Mouse (Mus musculus) retina, postnatal 1 day (tissue): Measurements from ENCODE around the gene Haus8.
"Not testable (repeated sequence)": the region's sequence is repeated elsewhere in the genome, so short reads cannot be mapped to it uniquely, and the experiment has no call there.

Experiments used
- DNase-seq: peaks from one replicate; pipeline ENCODE4 v3.0.0-alpha.2; 2012

Gene Haus8

DNA sequence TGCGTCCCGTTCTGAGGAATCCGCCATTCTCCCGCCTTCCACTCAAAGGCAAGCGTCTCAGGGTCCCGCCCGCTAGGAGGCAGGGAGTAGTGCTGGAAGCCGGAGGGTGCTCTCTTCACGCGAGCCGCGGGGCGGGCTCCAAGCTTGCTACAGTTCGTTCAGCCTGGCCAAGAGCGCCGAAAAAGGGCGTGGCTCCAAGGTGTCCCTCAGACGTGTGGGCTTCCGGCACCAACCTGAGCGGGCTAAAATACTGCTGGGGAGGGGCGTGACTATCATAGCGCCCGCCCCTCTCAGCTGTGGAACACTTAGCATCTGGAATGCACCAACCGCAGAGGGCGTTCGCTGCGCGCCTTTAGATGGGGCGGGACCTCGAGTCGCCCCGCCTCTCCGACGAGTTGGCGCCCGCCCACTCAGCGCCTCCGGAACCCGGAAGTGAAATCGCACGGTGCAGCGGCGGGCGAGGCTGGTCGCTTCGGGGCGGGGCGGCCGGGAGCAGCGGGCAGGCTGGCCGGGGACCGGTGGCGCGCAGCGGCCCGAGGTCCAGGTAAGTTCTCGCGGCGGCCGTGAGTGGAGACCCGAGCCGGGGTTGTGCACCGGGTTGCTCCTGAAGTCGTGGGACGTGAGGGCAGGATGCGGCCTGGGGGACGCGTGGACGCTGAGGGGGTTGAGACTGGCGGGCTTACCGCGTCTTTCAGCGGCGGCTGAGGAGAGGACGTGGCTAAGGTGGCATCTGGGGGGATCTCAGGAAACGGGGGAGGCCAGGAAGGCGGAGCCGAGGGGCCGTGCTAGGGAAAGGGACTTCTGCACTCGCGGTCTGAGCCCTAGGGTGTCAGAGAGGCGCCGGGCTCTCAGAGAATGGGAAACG, at the start of gene Haus8, which contains the start of gene Myo9b:
Gene Haus8, minus strand, starts transcription at position 649 of the 865 bp plus-strand sequence.
Gene Myo9b, plus strand, starts transcription at position 429 of the 865 bp plus-strand sequence.
- DNase-seq = peak; percentile 98

DNA sequence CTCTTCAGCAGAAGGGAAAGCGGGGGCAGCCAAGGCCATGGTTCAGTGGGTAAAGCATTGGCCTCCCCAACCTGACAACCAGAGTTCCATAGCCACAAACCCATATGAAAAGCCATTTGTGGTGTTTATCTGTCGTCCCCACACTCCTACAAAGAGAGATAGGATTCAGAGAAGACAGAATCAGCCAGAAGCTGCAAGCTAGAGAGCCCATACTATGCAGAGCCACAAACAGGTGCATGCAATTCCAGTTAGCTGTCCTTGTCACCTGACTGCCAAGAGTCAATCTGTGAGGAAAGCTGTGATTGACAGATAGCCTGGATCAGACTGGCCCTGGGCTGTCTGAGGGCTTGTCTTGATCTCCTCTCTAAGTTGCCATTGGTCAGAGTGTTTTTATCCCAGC, 47.0 kb upstream of the Haus8 start:
- DNase-seq = not testable (repeated sequence)

DNA sequence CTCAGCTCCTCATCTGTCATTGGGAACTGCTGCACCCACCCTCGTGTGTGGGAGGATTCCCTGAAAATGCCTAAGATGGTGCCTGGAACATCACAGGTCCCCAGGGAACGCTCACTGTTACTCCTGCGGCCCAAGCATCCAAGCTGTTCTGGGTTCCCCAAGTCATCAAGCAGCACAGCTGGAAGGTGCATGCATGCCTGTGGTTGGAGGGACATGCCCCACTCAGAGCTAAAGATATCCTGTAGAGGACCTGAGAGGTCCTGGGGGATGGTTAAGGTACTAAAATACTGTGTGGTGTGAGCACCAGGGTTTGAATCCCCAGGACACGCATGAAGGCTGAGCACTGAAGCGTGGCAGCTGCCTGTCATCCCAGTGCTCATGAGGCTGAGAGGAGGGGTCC, 45.9 kb upstream of the Haus8 start:
- not testable (repeated sequence) for DNase-seq

DNA sequence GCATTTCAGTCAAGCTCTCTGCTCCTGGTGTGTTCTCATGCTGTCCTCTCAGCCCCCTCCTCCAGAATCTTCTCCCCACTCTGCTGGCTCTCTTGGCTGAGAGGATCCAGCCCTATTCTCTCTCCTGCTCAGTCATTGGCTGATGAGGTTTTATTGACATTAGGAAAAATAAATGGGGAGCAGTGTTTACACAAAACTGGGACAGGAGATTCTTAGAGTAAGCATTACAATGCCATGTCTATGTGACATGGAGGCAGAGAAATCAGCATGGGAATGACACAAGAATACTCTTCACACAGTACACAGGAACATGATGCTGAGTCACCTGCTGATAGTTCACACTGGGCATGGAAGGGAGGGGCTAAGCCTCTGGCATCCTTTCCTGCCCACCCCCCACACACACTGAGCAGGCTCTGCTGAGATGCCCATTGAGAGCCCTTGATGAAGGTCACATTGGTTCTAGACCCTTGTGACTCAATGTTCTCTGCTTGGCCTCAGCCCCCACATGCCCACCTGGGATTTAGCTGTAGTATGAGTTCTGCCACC, 43.8 kb upstream of the Haus8 start:
- peak; percentile 3 for DNase-seq

DNA sequence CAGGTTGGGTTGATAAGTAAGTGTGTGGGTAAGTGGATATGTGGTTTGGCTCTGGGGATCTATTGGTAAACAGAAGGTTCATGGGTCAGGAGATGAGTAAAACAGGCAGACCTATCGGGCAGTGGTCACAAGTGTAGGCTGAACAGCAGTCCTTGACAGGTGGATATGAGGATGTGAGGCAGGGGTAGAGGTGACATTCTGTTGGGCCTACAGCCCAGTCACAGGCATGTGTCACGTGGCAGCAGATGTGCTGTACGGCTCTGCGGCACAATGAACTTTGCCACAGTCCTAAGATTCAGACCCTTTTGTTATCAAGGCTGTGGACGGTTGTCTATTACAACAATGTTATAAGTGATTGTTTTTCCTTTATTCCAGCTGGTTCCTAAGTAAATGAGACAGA, 43.2 kb upstream of the Haus8 start:
- DNase-seq = no peak

DNA sequence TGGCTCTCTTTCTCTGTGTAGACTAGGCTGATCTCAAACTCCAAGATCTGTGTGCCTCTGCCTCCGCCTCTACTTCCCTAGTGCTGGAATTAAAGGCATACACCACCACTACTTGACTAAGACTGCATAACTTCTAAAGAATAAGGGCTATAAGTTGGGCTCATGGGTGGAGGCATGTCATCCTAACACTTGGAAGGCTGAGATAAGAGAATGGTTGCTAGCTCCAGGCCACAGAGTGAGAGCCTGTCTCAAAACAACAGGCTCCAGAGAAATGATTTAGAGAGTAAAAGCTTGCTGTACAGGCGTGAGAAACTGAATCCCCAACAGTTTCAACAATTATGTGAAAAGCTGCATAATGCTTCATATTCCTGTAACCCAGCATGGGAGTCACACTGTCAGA, 41.2 kb upstream of the Haus8 start:
- DNase-seq = no peak

DNA sequence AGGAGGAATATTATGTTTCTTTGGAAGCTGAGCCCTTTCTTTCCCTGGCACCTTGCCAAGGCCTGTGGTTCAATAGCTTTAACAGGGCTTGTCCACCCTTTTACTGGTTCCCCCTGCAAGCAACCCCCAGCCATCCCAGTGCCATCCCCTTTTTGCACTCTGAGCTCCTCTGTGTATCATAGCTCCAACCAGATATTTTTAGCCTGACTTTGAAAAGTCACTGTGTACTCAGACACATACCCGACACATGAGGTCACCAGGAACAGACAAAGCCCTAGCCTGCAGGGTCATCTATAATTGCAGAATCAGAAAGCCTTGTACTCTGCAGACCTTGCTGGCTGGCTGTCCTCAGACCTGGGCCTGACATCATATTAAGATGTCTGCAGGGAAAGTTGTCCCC, 40.0 kb upstream of the Haus8 start:
- DNase-seq = peak; percentile 16

DNA sequence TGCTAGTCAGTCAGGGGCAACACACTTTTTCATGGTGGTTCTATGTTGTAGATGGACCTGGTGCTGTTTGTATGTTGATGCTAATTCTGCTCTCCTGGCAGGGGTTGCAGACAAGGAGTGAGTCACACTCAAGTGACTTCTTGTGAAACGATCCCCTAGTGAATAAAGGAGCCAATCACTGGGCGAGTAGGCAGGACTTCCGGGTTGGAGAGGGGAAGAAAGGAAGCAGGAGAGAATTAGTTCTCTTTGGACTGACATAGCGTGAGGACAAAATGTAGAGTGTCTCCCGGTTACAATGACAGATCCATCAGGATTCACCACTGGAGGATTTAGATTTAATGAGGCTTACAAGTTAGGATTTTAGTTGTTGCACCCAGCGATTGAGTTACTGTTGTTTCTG, 37.7 kb upstream of the Haus8 start:
- DNase-seq = no peak

DNA sequence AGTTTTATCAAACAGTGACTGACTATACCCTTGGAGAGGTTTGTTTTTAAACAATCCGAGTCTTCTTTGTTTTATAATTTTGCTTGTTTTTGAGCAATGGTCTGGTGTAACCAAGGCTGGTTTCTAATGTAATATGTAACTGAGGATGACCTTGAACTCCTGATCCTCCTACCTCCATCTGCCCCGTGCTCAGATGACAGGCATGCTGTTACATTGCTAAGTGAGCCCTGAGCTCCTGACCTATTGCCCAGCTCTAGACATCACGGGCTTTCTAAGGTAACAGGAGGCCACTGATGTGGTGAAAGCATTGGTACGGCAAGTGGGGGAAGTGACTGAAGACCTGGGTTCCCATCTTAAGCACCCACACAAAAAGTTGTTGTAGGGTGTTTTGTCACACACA, 35.2 kb upstream of the Haus8 start:
- DNase-seq = no peak

DNA sequence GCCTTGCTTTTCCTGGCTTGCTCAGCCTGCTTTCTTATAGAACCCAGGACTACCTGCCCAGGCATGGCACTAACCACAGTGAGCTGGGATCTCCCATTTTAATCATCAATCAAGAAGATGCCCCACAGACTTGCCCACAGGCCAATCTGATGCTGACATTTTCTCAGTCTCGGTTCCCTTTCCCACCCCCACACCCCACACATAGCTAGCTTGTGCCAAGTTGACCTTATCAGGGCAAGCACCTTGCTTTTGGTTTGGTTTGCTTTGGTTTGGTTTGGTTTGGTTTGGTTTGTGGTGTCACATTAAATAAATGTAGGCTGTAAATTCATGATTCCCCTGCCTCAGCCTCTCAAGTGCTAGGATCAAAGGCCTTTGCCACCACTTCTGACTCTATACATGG, 34.6 kb upstream of the Haus8 start:
- no peak for DNase-seq

DNA sequence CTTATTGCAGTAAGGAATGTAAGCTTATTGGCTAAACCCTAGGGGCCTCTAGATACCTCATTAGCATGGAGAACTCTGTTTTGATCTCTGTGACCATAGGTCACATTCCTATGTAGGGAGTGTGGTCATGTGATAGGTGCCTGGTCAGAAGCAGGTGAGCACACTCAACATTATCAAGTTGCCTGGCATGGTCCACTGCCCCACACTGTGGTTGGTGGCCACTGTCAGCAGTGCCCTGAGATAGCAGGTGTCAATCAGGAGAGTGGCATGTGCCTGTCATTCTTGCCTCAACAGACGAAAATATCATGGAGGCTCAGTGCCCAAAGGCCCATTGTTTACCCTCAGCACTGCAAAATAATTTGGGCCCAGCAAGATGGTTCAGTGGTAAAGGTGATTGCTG, 33.3 kb upstream of the Haus8 start:
- DNase-seq = no peak

DNA sequence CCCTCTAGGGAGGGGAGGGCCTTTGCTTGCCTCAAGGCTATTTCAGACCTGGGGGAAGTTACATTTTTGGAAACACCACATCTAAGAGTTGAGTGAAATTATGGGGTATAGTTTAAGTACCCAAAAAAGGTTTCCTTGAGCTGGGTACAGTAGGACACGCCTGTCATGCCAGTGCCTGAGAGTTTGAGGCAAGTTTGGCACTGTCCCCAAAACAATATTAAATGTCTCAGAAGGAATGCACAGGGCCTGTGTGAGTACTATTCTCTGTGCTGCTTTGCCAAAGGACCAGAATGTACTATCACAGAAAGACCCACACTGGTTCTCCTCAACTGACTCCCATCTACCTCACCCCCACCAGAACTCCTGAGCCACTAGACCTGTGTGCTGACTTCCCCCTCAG, 30.9 kb upstream of the Haus8 start:
- DNase-seq = no peak

DNA sequence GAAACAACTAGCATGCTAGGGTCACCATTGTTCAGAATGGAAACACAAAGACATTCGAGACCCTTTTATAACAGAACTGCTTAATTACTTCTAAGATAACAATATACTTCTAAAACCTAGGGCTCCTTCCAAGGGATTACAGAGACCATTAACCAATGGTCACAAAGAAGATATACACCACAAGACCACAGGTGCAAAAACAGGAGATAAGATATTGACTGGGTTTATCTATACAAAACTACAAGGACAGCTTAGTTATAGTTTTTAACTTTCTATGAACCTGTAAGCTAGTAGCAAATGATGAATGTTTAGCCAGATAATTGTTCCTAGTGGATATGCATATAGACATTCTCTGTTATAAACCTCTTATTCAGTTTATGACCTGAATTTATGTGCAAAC, 30.1 kb upstream of the Haus8 start:
- DNase-seq = no peak

DNA sequence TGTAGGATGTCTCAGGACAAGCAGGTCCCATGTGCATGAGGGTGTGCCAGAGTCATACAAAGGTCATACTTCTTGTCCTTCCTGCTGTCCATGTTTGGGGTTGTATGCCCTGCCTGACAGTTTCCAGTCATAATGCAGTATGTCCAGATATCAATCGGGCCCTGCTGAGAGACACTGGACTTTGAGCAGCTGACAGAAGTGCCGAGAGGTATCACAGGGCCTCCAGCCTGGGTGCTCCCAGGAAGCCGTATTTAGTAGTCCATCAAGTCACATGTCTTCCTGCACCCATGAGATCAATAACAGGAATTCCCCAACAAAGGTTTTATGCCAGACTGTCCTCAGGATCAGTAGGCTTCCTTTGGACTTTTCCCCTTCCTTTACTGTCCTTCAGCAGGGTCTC, 27.0 kb upstream of the Haus8 start:
- DNase-seq = no peak

DNA sequence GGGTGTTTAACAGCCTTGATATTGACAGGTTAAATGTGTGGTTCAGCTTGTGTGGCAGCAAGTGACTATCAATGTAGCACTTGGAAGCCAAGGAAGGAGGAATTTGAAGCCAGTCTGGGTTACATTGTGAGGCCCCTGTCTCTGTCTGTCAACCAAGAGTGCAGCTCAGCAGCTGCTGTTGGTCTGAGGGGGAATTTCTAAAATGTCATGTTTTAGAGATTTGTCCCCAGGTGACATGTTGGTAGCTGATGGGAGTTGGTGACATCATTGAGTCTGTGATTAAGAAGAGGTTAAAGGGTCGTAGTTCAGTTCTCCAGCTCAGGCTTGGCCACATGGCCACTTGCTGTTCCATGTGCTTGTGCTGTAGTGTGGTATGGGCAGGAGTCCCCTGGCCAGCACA, 24.7 kb upstream of the Haus8 start:
- DNase-seq = no peak

DNA sequence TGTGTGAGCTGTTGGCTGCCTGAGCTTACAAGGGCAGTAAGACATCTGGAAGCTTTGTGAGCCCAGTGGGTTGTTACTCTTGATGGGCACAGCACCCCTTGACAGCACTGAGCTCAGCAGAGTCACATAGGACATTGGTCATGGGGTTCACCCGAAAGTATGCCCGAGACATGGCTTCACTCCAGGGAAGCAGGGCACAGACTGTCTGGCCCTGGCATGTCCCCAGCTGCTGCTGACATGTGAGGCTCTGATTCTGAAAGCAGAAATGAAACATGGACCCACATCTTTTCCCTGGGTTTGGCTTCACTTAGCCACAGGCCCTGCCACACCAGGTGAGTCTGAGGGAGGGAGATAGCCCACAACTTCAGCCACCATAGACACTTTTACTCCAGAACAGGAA, 24.1 kb upstream of the Haus8 start:
- DNase-seq = no peak

DNA sequence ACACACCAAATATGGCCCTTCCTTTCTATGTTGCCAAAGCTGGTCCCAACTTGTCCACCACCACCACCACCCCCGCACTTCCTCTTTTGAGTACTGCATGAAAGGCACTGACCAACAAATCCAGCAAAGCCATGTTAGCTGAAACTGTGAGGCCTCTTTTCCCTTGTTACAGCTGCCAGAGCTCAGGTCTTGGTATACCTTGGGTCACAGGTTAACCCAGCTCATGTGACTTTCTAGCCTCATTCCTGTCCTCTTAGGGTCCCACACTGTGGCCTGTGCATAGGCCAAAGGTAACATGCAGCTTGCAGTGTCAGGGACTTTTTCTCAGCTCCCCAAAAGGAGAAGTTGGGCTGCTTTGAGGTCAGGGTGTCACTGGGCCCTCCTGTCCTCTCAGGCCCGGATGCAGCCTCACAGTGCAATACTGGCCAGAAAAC, 23.5 kb upstream of the Haus8 start:
- DNase-seq = no peak

DNA sequence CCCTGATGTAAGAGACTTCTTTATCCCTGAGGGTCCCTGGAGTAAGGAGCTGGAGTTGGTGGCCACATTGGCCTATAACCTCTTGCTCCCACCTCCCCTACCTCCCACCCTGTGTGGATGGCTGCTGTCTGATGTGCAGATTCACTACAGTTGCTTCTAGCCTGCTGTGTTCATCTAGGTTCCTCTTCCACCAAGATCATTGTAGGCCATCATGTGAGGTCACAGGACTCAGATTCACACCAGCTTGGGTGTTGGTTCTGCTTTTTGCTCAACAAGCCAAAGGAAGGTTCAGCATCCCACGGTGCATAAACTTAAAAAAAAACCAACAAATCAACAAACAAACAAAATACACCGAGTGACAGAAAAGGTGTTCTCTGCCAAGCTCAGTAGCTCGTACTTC, 21.2 kb upstream of the Haus8 start:
- not testable (repeated sequence) for DNase-seq

DNA sequence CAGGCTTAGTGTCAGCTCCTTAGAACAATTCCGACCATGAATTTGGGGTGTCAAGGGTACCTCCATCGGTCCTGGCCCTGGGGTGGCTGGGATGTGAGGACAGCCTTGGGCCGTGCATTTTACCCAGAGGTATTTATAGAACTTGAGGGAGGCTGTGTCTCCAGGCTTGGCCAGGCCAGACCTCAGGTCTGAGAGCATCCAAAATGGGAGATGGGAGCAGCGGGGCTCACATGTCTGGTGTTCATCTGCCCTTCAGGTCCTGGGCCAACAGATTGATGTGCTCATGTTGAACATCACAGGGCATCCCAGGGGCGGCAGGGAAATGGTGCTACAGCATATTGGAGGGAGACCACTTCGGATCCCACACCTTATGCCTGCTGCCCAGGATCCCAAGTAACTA, 18.6 kb upstream of the Haus8 start:
- DNase-seq = no peak

DNA sequence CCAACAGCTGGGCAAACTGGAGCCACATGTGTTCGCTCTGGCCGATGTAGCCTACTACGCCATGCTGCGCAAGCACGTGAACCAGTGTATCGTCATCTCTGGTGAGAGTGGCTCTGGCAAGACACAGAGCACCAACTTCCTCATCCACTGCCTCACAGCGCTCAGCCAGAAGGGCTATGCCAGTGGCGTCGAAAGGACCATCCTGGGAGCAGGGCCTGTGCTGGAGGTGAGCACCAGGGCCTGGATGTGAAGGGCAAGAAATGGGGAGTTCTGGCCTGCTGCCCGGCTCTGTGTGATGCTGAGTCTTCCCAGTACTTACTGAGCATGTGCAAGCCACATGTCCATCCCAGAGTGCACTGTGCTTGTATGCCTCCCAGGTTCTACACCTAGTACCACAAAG, 18.2 kb upstream of the Haus8 start:
- DNase-seq = no peak

DNA sequence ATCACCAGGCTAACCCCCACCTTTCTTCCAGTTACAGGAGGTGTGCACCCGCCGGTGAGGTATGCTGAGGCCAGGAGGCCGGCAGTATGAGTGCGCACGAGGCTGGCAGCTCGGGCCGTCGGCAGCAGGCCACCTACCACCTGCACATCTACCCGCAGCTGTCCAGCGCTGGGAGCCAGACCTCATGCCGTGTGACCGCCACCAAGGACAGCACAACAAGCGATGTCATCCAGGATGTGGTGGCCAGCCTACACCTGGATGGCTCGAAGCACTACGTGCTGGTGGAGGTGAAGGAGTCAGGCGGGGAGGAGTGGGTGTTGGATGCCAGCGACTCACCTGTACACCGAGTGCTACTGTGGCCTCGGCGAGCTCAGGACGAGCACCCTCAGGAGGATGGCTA, 17.5 kb upstream of the Haus8 start:
- no peak for DNase-seq

DNA sequence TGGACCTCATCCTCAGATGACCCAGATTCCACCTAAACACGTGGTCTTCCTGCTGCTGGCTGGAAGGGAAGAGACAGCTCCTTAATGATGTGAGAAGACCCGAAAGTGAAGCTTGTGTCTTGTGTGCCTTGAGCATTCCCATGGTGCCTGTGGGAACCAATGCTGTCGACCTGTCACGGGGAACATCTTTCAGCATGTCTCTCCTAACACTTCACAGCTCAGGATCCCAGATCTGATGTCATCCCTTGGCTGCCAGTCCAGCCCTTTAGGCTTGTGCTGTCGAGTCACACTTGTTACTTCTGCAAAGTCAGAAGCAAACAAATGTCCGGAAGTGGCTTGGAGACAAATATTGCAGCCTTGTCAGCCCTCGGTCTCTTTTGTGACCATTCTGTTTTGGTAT, 16.4 kb upstream of the Haus8 start:
- peak; percentile 14 for DNase-seq

DNA sequence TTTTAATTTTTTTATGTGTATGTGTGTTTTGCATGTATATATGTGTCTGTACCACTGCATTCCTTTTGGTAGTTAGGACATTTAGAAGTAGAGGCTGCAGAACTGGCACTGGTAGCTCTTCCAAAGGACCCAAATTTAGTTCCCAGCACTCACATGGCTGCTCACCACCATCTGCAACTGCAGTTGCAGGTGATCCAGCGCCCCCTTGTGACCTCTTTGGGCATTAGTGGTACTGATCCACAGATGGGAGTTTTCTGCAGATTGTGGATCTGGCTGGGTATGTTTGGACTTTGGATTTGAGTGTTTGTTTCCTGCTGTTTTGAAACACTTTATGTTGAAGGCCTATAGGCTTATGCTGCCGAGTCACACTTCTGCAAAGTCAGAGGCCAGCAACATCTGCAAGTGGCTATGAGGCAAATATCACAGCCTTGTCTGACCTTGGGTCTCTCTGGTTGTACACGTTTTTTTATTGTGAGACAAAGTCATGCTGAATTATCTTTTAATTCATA, 15.8 kb upstream of the Haus8 start:
- no peak for DNase-seq

DNA sequence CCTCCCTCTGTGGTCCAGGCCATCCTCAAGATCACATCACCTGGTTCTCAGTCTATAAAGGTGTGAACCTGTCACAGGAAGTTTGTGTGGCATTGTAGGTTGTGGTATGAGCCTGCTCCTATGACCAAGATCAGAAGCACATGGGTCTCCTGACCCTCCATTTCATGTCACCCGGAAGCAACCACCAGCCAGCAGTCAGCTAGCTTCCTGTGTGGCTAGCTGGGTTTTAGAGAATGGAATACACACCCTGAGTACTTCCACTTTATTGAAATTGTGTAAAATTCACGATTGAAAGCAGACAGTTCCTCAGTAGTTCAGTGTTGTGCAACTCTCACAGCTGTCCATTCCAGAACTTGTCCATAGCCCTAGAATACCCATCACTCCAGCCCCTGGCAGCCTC, 13.5 kb upstream of the Haus8 start:
- not testable (repeated sequence) for DNase-seq

DNA sequence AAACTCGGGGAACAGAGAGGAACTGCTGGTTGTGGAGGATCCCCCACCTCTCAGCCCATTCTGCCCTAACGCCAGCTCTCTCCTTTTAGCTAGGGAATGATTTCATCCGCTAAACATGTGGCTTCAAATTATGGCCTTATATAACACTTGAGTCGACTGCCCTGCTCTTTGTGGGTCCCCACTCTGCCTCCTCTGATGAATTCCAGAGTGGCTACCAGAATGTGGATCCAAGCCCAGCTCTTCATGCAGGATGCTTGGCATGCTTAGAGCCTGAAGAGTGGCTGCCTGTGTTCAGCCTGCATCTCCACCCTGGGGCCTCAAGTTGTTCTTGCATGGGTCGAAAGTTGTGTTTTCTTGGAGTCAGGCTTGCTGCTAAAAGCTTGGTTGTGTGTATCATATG, 9.9 kb upstream of the Haus8 start:
- DNase-seq = no peak
